Mouse (Mus musculus) adrenal gland, adult (tissue): Measurements from ENCODE around the gene Olfr1204.

Experiments used
- DNase-seq, 2 experiments: peaks; one replicate each; pipeline ENCODE4 v3.0.0; 2022 to 2023; ENCODE audit warnings: low spot score in 1 of 2; ENCODE audit not compliant: inconsistent age in 2 of 2

The Olfr1204 gene

GRCm38 (mm10) chr2:88848992-88849391 lies at the start of gene Olfr1204:
Gene Olfr1204, plus strand, starts transcription at chr2:88849292.
- DNase-seq, result no peak

GRCm38 (mm10) chr2:88814196-88814595 lies 34.9 kb upstream of the Olfr1204 start, which contains the start of gene Olfr1202:
Gene Olfr1202, plus strand, starts transcription at chr2:88814496.
- no peak for DNase-seq

- no peak for DNase-seq
These were observed 19.7 kb upstream of the Olfr1204 start, which contains the start of gene Olfr1205 for GRCm38 (mm10) chr2:88829437-88829836. Gene Olfr1205, plus strand, starts transcription at chr2:88829737.

- DNase-seq, result no peak
These were observed 10.6 kb upstream of the Olfr1204 start for GRCm38 (mm10) chr2:88838477-88838876.

- DNase-seq, result no peak
These were observed 13.8 kb downstream of the Olfr1204 start, which contains the start of gene Olfr1206 for GRCm38 (mm10) chr2:88862931-88863330. Gene Olfr1206, plus strand, starts transcription at chr2:88863231.

GRCm38 (mm10) chr2:88902211-88902610 lies 53.1 kb downstream of the Olfr1204 start, which contains the start of gene Olfr1208:
Gene Olfr1208, minus strand, starts transcription at chr2:88902311.
- DNase-seq, result no peak
